Mouse (Mus musculus) urinary bladder, postnatal 14 days (tissue): ENCODE results near the gene Bysl.

Experiments
- DNase-seq: peaks from one replicate; pipeline ENCODE4 v3.0.0; 2021; ENCODE audit warnings: low spot score

Gene Bysl

DNA sequence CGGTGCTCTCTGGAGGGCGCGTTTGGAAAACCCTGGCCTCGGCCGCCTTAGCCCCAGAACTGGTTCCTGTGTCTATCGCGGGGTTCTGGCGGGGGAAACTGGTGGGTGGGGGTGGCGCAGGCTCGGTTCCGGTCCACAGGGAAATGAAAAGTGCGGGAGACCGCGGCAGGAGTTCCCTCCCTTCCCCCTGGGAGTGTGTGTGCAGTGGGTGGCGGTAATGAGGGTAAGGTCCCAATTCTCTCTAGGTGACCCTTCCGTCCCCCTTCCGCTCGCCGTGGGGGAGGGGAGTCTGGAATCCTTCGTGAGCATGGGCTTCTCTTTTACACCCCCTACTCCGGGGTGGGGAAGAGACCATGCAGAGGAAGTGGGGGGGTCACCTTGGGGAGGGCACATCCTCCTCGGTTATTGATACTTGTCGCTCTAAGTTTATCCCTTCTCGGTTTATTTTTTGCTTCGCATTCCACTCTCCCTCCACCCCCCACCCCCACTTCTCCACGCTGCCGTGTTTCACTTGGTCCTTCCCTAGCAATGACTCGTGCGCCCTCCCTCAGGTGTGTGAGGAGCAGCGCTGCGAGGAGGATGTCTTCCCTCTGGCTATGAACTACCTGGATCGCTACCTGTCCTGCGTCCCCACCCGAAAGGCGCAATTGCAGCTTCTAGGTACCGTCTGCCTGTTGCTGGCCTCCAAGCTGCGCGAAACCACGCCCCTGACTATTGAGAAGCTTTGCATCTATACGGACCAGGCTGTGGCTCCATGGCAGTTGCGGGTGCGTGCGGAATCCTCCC, 16.9 kb downstream of the Bysl start:
- peak; percentile 41 for DNase-seq

DNA sequence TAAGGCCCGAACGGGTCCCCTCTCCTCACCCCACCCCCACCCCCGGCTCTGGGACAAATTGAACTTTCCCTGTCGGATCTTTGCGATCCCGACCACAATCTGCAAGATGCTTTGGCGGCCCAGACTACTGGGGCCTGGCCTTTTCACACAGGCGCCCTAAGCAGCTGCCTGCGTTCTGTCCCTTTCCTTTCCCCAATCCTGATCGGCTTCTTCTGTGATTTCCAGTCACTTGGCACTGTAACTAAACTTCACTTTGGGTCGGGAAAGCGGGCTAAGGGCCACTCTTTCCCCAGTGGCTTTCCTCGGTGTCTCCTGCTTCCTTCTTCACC, 17.5 kb downstream of the Bysl start:
- no peak for DNase-seq

DNA sequence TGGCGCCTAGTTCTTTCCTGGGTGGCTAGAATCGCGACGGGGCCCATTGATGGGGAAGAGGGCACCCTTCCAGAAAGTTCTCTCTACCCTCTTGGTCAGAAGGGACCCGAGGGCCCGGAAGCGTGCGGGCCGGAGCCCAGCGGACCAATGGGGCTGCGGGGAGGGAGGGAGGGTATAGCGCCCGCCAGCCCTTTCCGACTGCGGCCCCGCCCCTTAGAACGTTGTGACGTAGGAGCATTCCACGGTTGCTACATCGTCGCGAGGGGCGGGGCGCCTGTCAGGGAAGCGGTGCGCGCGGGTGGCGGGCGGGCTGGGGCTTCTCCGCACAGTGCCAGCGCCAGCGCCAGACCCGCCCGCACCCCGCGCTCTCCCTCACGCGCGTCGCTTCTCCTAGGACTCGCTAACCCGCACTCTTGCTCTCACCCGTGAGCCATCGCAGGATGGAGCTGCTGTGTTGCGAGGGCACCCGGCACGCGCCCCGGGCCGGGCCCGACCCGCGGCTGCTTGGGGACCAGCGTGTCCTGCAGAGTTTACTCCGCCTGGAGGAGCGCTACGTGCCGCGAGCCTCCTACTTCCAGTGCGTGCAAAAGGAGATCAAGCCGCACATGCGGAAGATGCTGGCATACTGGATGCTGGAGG, 18.0 kb downstream of the Bysl start:
- DNase-seq = peak; percentile 97

DNA sequence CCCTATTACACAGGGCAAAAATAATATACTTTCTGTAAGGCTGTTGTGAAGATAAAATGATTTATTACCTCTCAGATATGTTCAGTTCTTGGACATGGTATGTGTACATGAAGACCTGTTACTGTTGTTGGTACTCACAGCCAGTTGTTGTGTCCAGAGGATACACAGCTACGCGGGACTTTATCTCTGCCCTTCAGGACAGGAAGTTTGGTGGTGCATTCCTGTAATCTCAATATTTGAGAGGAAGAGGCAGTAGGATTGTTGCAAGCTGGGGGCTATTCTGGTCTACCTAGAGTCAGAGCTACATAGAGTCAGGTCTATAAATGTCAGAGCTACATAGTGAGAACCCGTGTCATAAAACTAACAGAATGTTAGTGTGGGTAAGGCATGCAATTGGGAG, 20.2 kb downstream of the Bysl start:
- no peak for DNase-seq

DNA sequence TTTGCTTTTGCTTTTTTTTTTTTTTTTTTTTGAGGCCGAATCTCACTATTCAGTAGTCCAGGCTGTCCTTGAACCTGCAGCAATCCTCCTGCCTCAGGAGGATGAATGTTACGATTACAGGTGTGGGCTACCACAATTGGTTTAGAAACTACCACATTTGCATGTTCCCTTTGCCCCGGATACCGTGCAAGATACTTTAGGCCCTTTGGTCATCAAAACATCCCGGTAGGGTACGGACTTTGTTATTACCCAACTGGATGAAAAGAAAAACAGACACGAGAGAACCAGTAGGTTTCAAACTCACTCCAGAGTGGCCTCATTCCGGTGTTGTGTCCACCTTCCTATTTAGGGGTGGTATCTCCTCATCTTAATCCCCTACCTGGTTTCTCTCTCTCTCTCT, 22.8 kb downstream of the Bysl start:
- DNase-seq = no peak

DNA sequence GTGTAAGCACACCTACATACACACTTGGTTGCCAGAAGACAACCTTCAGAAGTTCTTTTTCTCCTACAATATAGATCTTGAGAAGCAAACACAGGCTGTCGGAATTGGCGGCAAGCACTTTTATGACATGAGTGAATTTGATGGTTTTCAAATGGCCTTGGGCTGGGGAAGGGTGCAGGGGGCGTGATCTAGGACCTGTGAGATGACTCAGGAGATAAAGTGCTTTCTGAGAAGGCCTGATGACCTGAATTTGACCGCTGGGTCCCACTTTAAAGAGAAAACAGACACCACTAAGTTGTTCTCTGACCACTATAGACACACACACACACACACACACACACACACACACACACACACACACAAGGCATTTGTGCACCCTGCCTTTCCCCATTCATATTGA, 30.3 kb downstream of the Bysl start:
- DNase-seq = no peak

DNA sequence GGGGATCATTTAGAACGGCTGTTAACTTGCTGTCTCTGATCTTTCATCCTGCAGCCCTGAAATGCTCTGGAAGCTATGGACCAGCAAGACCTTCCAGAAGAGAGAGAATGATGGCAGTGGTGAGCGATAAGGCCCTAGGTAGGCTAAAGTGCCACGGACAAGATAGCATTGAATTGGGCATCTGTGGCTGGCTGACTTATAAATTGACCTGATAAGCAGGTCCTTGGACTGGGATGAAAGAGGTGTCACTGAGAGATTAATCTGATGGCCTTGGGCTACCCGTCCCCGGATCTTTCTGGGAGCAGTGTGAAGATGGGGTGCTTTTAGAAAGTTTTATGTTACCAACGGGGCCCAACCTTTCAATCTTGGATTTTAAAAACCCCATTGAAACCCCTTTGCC, 32.6 kb downstream of the Bysl start:
- no peak for DNase-seq

DNA sequence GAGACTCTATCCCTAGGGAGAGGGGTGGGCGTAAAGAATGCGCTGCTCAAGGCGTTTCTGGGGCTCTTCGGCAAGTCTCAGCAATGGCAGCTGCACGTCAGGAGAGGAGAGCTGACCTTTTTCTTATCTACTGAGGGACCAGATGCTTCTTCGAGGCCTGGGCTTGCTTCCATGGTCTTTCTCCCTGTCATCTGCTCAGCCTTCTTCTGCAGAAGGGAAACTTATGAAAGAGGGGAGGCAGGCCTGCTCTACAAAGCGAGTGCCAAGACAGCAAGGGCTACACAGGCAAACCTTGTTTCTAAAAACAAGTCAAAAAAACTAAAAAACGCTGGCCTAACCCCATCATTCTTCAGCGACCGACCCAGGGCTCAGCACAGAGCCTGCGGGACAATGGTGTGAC, 36.5 kb downstream of the Bysl start:
- no peak for DNase-seq

DNA sequence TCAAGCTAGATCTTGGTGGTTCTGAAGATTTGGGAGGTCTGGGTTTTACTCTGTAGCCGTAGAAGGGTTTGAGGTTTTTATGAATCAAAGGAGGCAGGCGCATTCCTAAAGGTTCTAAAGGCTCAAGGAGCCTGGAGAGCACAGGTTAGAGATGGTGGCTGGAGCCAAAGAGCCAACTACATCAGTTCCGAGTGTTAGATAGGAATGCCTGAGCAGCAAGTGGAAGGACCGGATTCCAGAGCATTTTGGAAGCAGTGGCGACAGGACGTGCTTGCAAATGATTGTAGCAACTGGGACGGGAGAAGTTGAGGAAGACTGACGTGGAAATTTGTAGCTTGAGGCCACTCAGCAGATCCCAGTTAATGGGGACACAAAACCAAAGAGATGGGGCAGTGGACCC, 37.3 kb downstream of the Bysl start:
- DNase-seq = no peak

DNA sequence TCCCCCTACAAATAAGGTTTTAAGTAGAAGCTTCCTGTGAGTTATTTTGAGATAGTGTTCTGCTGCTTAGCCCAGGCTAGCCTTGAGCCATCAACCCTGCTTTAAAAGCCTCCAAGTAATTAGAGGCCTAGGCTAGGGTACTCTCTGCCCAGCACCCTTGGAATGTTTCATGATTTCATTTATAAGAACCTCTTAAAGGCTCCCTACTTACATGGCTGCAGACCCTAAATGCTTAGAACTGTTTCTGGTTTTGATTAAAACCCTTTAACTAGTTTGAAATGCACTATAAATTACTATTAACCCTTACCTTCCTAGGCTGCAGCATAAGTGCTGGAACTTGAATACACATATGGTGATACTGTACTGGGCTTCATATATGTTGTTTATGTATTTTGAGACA, 38.9 kb downstream of the Bysl start:
- DNase-seq = no peak

DNA sequence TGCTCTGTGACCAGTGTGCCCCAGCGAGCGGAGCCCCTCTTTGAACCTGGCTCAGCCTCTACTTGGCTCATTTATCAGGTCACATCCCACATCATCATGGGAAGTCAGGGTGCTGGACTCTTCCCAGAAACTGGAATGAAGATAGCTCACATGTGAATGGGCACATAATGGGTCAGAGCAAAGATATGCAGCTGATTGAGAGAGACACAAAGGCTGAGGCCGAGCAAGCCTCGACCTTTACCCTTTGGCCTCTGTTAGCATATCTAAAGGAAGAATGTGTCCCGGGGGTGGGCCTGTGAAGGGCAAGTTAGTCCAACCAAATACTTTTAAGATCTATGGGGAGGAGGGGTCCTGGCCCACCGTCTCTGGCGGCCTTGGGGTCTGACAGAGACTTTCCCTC, 39.7 kb downstream of the Bysl start:
- DNase-seq = no peak

DNA sequence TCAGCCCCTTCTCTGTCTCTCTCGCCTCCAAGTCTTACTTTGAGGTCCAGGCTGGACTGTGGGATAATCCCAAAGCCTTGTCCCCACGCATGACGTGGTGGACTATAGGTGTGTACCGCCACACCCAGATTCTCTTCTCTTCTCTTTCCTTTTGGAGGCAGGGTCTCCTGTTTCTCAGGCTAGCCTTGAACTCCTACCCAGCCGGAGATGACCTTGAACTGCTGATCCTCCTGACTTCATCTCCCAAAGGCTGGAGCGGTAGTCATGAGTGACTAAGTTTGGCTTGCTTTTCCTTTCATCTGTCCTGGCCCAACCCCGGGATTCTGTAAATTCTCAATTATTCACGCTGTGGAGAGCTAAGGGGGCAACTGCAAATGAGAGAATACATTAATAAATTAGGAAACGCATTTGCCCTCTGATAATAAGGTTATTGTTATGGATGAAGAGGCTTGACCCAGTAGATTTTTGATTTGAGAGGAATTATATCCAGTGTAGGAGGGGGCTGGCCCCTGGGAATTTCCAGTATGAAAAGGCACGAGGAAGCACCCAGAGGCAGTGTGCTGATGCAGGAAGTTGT, 42.3 kb downstream of the Bysl start:
- DNase-seq = no peak

DNA sequence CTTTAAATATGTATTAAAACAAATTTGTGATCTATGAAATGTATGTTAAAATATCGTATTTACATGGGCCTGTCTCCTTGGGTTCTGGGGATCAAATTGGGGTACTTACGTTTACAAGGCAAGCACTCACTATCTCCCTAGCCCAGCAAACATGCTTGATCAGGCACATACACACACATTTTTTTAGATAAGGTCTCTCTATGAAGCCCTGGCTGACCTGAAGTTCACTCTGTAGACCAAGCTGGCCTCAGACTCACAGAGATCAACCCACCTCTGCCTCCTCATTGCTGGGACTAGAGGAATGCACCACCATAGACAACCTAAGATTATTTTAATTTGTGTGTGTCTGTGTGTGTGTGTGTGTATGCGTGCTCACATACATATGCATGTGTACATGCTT, 42.9 kb downstream of the Bysl start:
- DNase-seq = no peak

DNA sequence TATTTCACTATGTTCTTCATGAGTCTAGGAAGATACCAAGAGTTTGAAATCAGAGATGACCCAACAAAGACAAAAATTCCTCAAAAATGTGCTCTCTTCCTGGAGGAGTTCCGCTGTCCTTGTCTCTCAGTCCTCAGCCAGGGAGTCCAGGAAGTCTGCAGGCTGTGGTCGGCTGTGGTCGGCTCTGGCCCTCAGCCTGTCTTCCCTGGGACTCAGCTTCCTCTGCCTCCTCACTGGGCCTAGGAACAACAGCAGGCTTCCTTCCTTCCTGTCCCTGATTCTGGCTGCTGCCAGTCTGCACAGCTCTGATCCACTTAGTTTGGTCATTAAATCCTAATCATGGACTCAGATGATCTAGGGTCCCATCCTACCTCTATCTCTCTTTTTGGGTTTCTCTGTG, 44.0 kb downstream of the Bysl start:
- no peak for DNase-seq

DNA sequence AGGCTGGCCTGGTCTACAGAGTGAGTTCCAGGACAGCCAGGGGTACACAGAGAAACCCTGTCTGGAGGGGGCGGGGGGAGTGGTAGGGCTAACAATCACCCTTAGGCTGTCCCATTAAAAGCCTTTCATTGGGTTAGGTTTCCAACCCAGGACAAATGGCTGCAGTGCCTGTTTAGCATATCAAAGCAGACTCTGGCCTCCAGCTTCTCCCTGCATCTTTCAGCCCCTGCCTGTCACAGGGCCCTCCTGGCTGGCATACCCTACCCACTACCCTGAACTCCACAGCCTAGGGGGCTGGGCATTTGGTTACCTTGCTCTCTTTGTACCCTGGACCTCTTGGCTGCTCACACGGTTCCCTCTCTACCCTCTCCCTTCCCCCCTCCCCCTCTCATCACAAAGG, 45.2 kb downstream of the Bysl start:
- DNase-seq = no peak

DNA sequence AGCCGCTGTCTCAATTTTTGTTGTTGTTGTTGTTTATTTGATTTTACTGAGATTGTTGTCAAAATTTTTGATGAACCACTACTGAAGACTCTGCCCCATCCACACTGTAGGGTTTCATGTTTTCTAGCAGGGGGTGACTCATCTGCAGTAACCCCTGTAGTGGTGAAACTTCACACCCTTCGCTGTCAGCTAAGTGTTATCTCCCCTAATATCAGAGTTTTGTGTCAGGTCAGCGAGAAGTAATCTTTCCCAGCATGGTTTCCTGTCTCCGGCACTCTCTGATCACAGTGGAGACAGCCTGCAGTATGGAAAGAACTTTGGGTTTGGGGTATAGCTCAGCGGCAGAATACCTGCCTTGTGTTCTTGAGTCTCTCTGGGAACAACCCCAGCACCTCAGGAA, 46.7 kb downstream of the Bysl start:
- no peak for DNase-seq

DNA sequence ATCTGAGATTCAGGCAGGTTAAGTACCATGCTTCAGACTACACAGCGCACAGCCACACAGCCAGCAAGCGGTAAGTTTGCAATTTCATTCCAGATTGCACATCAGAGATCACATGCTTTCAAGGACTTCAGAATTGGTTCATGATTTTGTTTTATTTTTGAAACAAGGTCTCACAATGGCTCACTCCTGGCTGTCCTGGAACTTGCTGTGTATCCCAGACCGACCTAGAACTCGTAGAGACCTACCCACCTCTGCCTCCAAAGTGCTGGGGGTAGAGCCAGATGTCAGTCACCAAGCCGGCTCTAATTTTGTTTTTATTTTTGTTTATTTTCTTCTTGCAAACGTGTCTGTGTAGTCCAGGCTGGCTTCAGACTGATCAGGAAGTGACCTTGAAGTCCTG, 48.4 kb downstream of the Bysl start:
- DNase-seq = no peak

DNA sequence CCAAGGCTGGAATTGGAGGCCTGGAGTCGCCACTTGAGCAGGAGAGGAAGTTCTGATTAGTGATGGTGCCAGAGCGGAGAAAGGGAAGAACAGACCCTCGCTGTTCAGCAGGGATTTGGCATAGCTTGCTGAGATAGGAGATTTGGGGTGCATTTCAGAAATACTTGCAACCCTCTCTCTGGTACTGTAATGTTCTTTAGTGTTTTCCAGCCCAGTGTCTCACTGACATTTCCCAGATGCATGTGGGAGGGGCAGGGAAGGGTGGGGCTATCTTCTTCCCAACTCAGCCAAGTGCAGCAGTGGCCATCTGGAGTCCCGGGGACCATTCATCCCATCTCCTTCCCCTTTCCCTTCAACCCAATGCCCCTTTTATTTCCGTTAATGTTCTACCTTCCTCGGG, 51.6 kb downstream of the Bysl start:
- peak; percentile 29 for DNase-seq

DNA sequence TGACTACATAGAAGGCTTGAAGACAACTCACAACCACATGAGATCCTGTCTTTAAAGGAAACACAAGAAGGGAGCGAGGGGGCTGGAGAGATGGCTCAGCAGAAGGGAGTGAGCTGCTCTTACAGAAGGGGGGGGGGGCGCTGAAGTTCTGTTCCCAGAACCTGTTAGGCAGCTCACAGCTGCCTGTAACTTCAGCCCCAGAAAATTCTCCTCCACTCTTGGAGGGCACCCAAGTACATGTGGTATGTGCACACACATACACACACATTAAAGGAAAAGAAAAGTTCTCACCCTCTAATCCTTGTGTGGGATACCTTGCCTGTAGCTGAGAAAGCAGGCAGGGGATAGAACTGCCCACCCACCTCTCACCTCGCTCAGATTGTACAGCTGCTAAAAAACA, 54.1 kb downstream of the Bysl start:
- DNase-seq = no peak

DNA sequence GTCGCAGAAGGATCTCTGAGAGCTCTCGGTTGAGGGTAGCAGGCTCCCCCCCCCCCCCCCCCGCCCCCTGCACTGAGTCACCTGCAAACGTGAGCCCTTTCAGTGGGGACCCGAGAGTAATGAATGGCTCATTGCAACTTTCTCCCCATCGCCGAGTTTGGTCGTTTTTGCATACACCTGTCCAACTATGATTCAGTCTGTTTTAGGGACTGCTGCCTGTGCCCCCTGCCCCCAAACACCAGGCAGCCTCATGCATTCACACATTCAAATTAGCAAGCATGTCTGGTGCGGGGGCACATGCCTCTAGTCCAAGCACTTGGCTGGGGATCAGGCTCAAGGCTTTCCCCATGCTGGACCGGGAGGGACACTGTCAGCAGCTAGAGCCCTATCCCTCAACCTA, 56.7 kb downstream of the Bysl start:
- DNase-seq = no peak

DNA sequence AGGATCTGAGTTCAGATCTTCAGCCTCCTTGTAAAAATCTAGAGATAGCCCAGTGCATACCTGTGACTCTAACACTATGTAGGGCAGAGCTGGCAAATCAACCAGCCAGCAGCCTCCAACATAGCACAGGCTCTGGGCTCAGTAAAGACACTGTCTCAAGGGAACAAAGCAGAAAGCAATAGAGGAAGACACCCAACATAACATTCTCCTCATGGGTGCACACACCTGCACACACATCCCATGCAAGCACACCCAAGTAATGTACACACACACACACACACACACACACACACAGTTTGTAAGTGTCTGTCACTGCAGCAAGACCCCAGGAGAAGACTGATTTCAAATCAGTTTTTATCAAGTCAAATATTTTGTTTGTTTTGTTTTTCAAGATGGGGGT, 58.3 kb downstream of the Bysl start:
- DNase-seq = no peak

DNA sequence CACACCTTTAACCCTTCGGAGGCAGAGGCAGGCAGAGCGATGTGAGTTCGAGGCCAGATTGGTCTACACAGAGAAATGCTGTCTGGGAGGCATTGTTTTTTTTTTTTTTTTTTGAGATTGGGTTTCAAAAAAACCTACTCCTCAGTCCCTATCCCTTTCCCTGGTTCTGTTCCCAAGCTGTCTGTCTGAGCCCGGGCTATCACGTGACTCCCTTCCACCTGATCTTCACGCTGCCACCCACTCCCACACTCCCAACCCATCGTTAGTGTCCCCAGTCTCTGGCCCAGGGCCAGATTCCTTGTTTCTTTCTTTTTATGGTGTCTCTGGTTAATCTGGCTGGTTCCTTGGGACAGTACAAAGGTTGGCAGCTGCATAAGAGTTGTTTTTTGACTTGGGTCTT, 60.2 kb downstream of the Bysl start:
- no peak for DNase-seq
